Comparison of ENCODE assay signal across 11 mouse cellular contexts in the genomic region with DNA sequence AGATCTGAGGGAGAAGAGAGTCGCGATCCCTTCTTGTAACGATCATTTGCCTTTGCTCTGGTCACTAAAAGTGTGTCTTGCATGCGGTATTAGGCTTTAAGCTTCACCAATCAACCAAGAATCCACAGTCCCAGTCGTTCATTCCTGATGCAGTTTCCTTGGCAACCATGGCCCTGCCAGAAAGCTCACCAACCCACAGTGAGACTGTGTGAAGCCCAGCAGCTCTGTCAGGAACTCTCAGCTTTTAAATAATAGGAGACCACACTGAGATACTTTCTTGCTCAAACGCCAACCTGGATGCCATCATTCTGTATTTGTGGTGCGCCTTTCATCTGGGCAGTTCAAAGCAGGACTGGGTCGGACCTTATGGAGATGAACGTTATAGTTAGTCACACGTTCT.
A peak's percentile ranks its signal among the peaks of the same experiment; 100 is the strongest.
DNase-seq lines count a peak whose midpoint lies in the region; ATAC-seq and TF ChIP-seq lines count a peak whose summit lies in the region.
"Had no signal": no experiment of that assay in that cellular context is flagged by ENCODE, and none has a peak within 500 bp of the region (broad histone marks: within the 10 kb centered on the region; RNA-seq: fewer than 3 reads in every experiment).

No protein-coding gene starts in this region.

- peak; percentile 17 for DNase-seq in embryo, embryonic 10 days (ENCODE audit: low spot score)
- no peak for DNase-seq in embryo, embryonic 9.5 days (ENCODE audit: extremely low spot score)
- DNase-seq in brain, embryonic 14.5 days (ENCODE audit: low read depth), result peak; percentile 82
- DNase-seq in hindbrain, postnatal 0 days (ENCODE audit: low spot score), result peak; percentile 73
- DNase-seq in spleen, postnatal 10 days (ENCODE audit: low spot score in 2 of 2), result no peak
- no peak for DNase-seq in retina, embryonic 14.5 days (ENCODE audit: low spot score)
- no peak for DNase-seq in lung, postnatal 14 days
- DNase-seq: adrenal gland, adult 2 months; cerebellum, adult 11-12 months had no signal

- no peaks in the 10 kb centered on the region for H3K9me3 ChIP-seq in hindbrain, postnatal 0 days (ENCODE audit: low read length)
- no peaks in the 10 kb centered on the region for H3K9me3 ChIP-seq in midbrain, embryonic 15.5 days

- ATAC-seq in hindbrain, postnatal 0 days, result peak; percentile 79
- peak; percentile 90 for ATAC-seq in midbrain, embryonic 15.5 days (replicated peaks)

- no peak overlapping the region for H3K27ac ChIP-seq in hindbrain, postnatal 0 days
- H3K27ac ChIP-seq in midbrain, embryonic 15.5 days, result no peak overlapping the region
- H3K27ac ChIP-seq: liver, embryonic 14.5 days had no signal

- no peaks in the 10 kb centered on the region for H3K36me3 ChIP-seq in hindbrain, postnatal 0 days (ENCODE audit: insufficient read depth, low read length)
- no peaks in the 10 kb centered on the region for H3K36me3 ChIP-seq in midbrain, embryonic 15.5 days (replicated peaks)

- WGBS in hindbrain, postnatal 0 days, result 16% methylated on average over 10 of the region's 10 CpGs
- WGBS in midbrain, embryonic 15.5 days, result 23% methylated on average over 10 of the region's 10 CpGs

- H3K4me2 ChIP-seq in hindbrain, postnatal 0 days (ENCODE audit: low read depth, low read length), result peak overlapping the region; percentile 37
- H3K4me2 ChIP-seq in midbrain, embryonic 15.5 days, result peak overlapping the region; percentile 14; the same call in 1 of the 2 replicates

- H3K27me3 ChIP-seq in hindbrain, postnatal 0 days (ENCODE audit: insufficient read depth, low read length), result no peaks in the 10 kb centered on the region
- H3K27me3 ChIP-seq in midbrain, embryonic 15.5 days (replicated peaks), result no peaks in the 10 kb centered on the region

- no peak overlapping the region for H3K9ac ChIP-seq in hindbrain, postnatal 0 days (replicated peaks; ENCODE audit: low read length)
- H3K9ac ChIP-seq in midbrain, embryonic 15.5 days, result no peak overlapping the region
- H3K9ac ChIP-seq: liver, embryonic 14.5 days had no signal

- no peak for TF ChIP-seq CTCF in brain, embryonic 14.5 days (IDR thresholded peaks at IDR 0.05; ENCODE audit: borderline replicate concordance, extremely low read depth, insufficient read depth, insufficient read length)
- no peak for TF ChIP-seq CTCF in hindbrain, postnatal 0 days (IDR thresholded peaks at IDR 0.05; ENCODE audit: low read depth)

- H3K4me1 ChIP-seq in hindbrain, postnatal 0 days (ENCODE audit: insufficient read depth, low read length), result peaks cover 4% of the 10 kb centered on the region; the same call in 1 of the 2 replicates
- peaks cover 11% of the 10 kb centered on the region; the same call in 1 of the 2 replicates for H3K4me1 ChIP-seq in midbrain, embryonic 15.5 days

- no peak overlapping the region for H3K4me3 ChIP-seq in hindbrain, postnatal 0 days (ENCODE audit: low read length)
- H3K4me3 ChIP-seq in midbrain, embryonic 15.5 days, result no peak overlapping the region

- no peak for TF ChIP-seq POLR2A in brain, embryonic 14.5 days (IDR thresholded peaks at IDR 0.05; ENCODE audit: borderline replicate concordance, extremely low read depth, insufficient read depth, insufficient read length, poor library complexity, severe bottlenecking)

Comparison
In these comparisons a context has a peak if more than half of its experiments do, and no peak if none do; other contexts are left out.
1. DNase-seq: peak in embryo, embryonic 10 days (single experiment), brain, embryonic 14.5 days (single experiment) and hindbrain, postnatal 0 days (single experiment); none in embryo, embryonic 9.5 days (single experiment), spleen, postnatal 10 days (0 of 2), retina, embryonic 14.5 days (single experiment) and lung, postnatal 14 days (single experiment).